Mouse (Mus musculus): ENCODE results near the gene Dip2a. TPM values are rescaled to one million over a fixed set of nuclear protein-coding genes. Genes with fewer than 3 reads are reported as not detected.

Dip2a gene
- polyA plus RNA-seq, 1 experiment = 0.02 TPM

GRCm38 (mm10) chr10:76288268-76288993 lies 56.7 kb downstream of the Dip2a start:
- no peak for TF ChIP-seq TAL1 (IDR thresholded peaks at IDR 0.05; ENCODE audit: low read length)
- no peak for TF ChIP-seq GATA1 (IDR thresholded peaks at IDR 0.05; ENCODE audit: low read length)
- no peaks in the 10 kb centered on the region for H3K27me3 ChIP-seq (ENCODE audit: control insufficient read depth)
- no peak overlapping the region for H3K4me3 ChIP-seq (replicated peaks)
- H3K36me3 ChIP-seq (ENCODE audit: control insufficient read depth) = no peaks in the 10 kb centered on the region; the same call in 1 of the 2 replicates
- H3K9me3 ChIP-seq (ENCODE audit: control insufficient read depth, low read length) = no peaks in the 10 kb centered on the region
- no peaks in the 10 kb centered on the region for H3K4me1 ChIP-seq (ENCODE audit: control insufficient read depth)

- Histone ChIP-seq H3K9me3 (ENCODE audit: control insufficient read depth, low read length) (no peaks in the 10 kb centered on the region), H3K4me3 (replicated peaks) (no peak overlapping the region), H3K27me3 (ENCODE audit: control insufficient read depth) (no peaks in the 10 kb centered on the region), H3K4me1 (ENCODE audit: control insufficient read depth) (no peaks in the 10 kb centered on the region), H3K36me3 (ENCODE audit: control insufficient read depth) (peaks cover 2% of the 10 kb centered on the region; the same call in 1 of the 2 replicates)
- TF ChIP-seq TAL1 (IDR thresholded peaks at IDR 0.05; ENCODE audit: low read length) (no peak), GATA1 (IDR thresholded peaks at IDR 0.05; ENCODE audit: low read length) (no peak)
Measured at GRCm38 (mm10) chr10:76278541-76279097, 66.5 kb downstream of the Dip2a start.

- H3K27me3 ChIP-seq (ENCODE audit: control insufficient read depth) = no peaks in the 10 kb centered on the region
- no peaks in the 10 kb centered on the region for H3K4me1 ChIP-seq (ENCODE audit: control insufficient read depth)
- H3K4me3 ChIP-seq (replicated peaks) = no peak overlapping the region
- H3K36me3 ChIP-seq (ENCODE audit: control insufficient read depth) = no peaks in the 10 kb centered on the region; the same call in 1 of the 2 replicates
- no peaks in the 10 kb centered on the region for H3K9me3 ChIP-seq (ENCODE audit: control insufficient read depth, low read length)
- TF ChIP-seq TAL1 (IDR thresholded peaks at IDR 0.05; ENCODE audit: low read length) = no peak
- no peak for TF ChIP-seq GATA1 (IDR thresholded peaks at IDR 0.05; ENCODE audit: low read length)
Measured at GRCm38 (mm10) chr10:76275256-76275655, 69.8 kb downstream of the Dip2a start.

- TF ChIP-seq GATA1 (IDR thresholded peaks at IDR 0.05; ENCODE audit: low read length) = no peak
- Histone ChIP-seq H3K9me3 (ENCODE audit: control insufficient read depth, low read length) (no peaks in the 10 kb centered on the region), H3K4me3 (replicated peaks) (no peak overlapping the region), H3K36me3 (ENCODE audit: control insufficient read depth) (no peaks in the 10 kb centered on the region; the same call in 1 of the 2 replicates), H3K4me1 (ENCODE audit: control insufficient read depth) (no peaks in the 10 kb centered on the region), H3K27me3 (ENCODE audit: control insufficient read depth) (no peaks in the 10 kb centered on the region)
Measured at GRCm38 (mm10) chr10:76271238-76271637, 73.9 kb downstream of the Dip2a start.

- no peak overlapping the region for H3K4me3 ChIP-seq (replicated peaks)
- H3K9me3 ChIP-seq (ENCODE audit: control insufficient read depth, low read length) = no peaks in the 10 kb centered on the region
- no peaks in the 10 kb centered on the region; the same call in 1 of the 2 replicates for H3K36me3 ChIP-seq (ENCODE audit: control insufficient read depth)
- no peaks in the 10 kb centered on the region for H3K4me1 ChIP-seq (ENCODE audit: control insufficient read depth)
- TF ChIP-seq GATA1 (IDR thresholded peaks at IDR 0.05; ENCODE audit: low read length) (no peak), TAL1 (IDR thresholded peaks at IDR 0.05; ENCODE audit: low read length) (no peak)
- no peaks in the 10 kb centered on the region for H3K27me3 ChIP-seq (ENCODE audit: control insufficient read depth)
Measured at GRCm38 (mm10) chr10:76262431-76262830, 82.7 kb downstream of the Dip2a start.

GRCm38 (mm10) chr10:76261447-76261846 lies 83.6 kb downstream of the Dip2a start:
- H3K4me3 ChIP-seq (replicated peaks) = no peak overlapping the region
- no peaks in the 10 kb centered on the region for H3K9me3 ChIP-seq (ENCODE audit: control insufficient read depth, low read length)
- no peaks in the 10 kb centered on the region; the same call in 1 of the 2 replicates for H3K36me3 ChIP-seq (ENCODE audit: control insufficient read depth)
- H3K27me3 ChIP-seq (ENCODE audit: control insufficient read depth) = no peaks in the 10 kb centered on the region
- H3K4me1 ChIP-seq (ENCODE audit: control insufficient read depth) = no peaks in the 10 kb centered on the region
- TF ChIP-seq TAL1 (IDR thresholded peaks at IDR 0.05; ENCODE audit: low read length) (no peak), GATA1 (IDR thresholded peaks at IDR 0.05; ENCODE audit: low read length) (no peak)

GRCm38 (mm10) chr10:76260358-76261059 lies 84.6 kb downstream of the Dip2a start:
- Histone ChIP-seq H3K36me3 (ENCODE audit: control insufficient read depth) (no peaks in the 10 kb centered on the region; the same call in 1 of the 2 replicates), H3K4me1 (ENCODE audit: control insufficient read depth) (no peaks in the 10 kb centered on the region), H3K4me3 (replicated peaks) (no peak overlapping the region), H3K27me3 (ENCODE audit: control insufficient read depth) (no peaks in the 10 kb centered on the region), H3K9me3 (ENCODE audit: control insufficient read depth, low read length) (no peaks in the 10 kb centered on the region)
- TF ChIP-seq TAL1 (IDR thresholded peaks at IDR 0.05; ENCODE audit: low read length) = no peak
- no peak for TF ChIP-seq GATA1 (IDR thresholded peaks at IDR 0.05; ENCODE audit: low read length)

GRCm38 (mm10) chr10:76259566-76260232 lies 85.4 kb downstream of the Dip2a start:
- no peaks in the 10 kb centered on the region for H3K27me3 ChIP-seq (ENCODE audit: control insufficient read depth)
- H3K9me3 ChIP-seq (ENCODE audit: control insufficient read depth, low read length) = no peaks in the 10 kb centered on the region
- no peak overlapping the region for H3K4me3 ChIP-seq (replicated peaks)
- no peaks in the 10 kb centered on the region for H3K4me1 ChIP-seq (ENCODE audit: control insufficient read depth)
- TF ChIP-seq GATA1 (IDR thresholded peaks at IDR 0.05; ENCODE audit: low read length) (no peak), TAL1 (IDR thresholded peaks at IDR 0.05; ENCODE audit: low read length) (no peak)
- no peaks in the 10 kb centered on the region; the same call in 1 of the 2 replicates for H3K36me3 ChIP-seq (ENCODE audit: control insufficient read depth)

Data from erythroblast, embryonic 14.5 days (primary cell).